Mouse (Mus musculus) heart, postnatal 0 days (tissue): ENCODE measurements at regions not wholly inside any gene's neighbourhood (a gene's known extent, or its start where the extent isn't known, plus 50 kb on each side); places are given as distances from the start of the nearest gene placed in this dataset.

Experiments used
- ATAC-seq: fragments of 200-750 bp; cut with Nextera tagmentation; 2 replicates; pipeline ENCODE4 v1.8.0; 2017; ENCODE audit warnings: low read depth, moderate number of reproducible peaks, moderate library complexity; ENCODE audit not compliant: insufficient read depth
- DNase-seq: peaks from one replicate; pipeline ENCODE4 v3.0.0-alpha.2; 2016; ENCODE audit warnings: low spot score
- H3K27ac ChIP-seq: fragments of 300-500 bp; sonication (generic); 2 replicates; pipeline ENCODE4 v1.5.1; 2014; ENCODE audit warnings: low read depth, mild to moderate bottlenecking
- H3K27me3 ChIP-seq: fragments of 300-500 bp; sonication (generic); 2 replicates; pipeline ENCODE4 v1.6.1; 2014; ENCODE audit warnings: low read length, mixed read lengths; ENCODE audit not compliant: control insufficient read depth, insufficient read depth
- H3K36me3 ChIP-seq: fragments of 300-500 bp; sonication (generic); replicated peaks from 2 replicates; pipeline ENCODE4 v1.6.1; 2014; ENCODE audit warnings: low read length, mixed read lengths; ENCODE audit not compliant: control insufficient read depth, insufficient read depth
- H3K4me1 ChIP-seq: fragments of 300-500 bp; sonication (generic); 2 replicates; pipeline ENCODE4 v1.6.1; 2014; ENCODE audit warnings: antibody characterized with exemption; ENCODE audit not compliant: control insufficient read depth, insufficient read depth
- H3K4me2 ChIP-seq: fragments of 300-500 bp; sonication (generic); 2 replicates; pipeline ENCODE4 v1.6.1; 2014; ENCODE audit warnings: low read depth, mild to moderate bottlenecking, low read length, moderate library complexity
- H3K4me3 ChIP-seq: fragments of 300-500 bp; sonication (generic); 2 replicates; pipeline ENCODE4 v1.5.1; 2014; ENCODE audit warnings: low read depth, low read length
- H3K9ac ChIP-seq: fragments of 300-500 bp; sonication (generic); replicated peaks from 2 replicates; pipeline ENCODE4 v1.6.1; 2014; ENCODE audit warnings: low read depth, low read length, mixed read lengths
- H3K9me3 ChIP-seq: fragments of 300-500 bp; sonication (generic); replicated peaks from 2 replicates; pipeline ENCODE4 v1.6.1; 2016; ENCODE audit warnings: low read length; ENCODE audit not compliant: control insufficient read depth
- CTCF ChIP-seq: IDR thresholded peaks from 2 replicates; pipeline ENCODE4 v1.5.1; 2016; ENCODE audit warnings: antibody characterized with exemption, control low read depth, low read depth
- EP300 ChIP-seq: IDR thresholded peaks from 2 replicates; pipeline ENCODE4 v1.6.1; 2016; ENCODE audit warnings: antibody characterized with exemption, low read depth
- WGBS: fragments of 180-500 bp; shearing (Covaris S2); extraction: QIAGEN DNeasy Blood & Tissue Kit; methylation state at CpG from one replicate; pipeline ENCODE4 v1.1.7; 2014; 5-methylcytosine and 5-hydroxymethylcytosine counted together

DNA sequence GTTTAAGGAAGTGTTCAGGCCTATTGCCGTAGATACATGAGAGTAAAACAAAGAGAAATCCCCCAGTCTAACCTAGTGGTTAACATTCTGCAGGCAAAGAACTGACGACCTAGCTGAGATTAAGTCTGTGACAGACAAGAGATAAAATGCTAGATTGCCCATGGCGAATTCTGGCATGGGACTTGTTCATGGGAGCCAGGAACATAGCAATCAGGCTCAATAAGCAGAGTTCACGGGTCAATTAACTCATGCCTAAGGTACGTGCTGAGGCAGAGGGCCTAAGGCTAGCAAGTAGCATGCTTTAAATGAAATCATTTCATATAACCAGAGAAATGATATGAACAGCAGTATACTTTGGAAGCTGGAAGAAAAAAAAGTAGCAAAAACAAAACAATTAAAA lies 1119.2 kb upstream of the Adgrl2 start:
- H3K4me1 ChIP-seq = no peaks in the 10 kb centered on the region
- DNase-seq (no peak), ATAC-seq (no peak)
- TF ChIP-seq CTCF (no peak), EP300 (no peak)
- WGBS = 63% methylated on average over 5 of the region's 5 CpGs
- no peaks in the 10 kb centered on the region for H3K36me3 ChIP-seq
- no peak overlapping the region for H3K4me3 ChIP-seq
- H3K27me3 ChIP-seq = no peaks in the 10 kb centered on the region
- H3K9me3 ChIP-seq = no peaks in the 10 kb centered on the region
- no peak overlapping the region for H3K9ac ChIP-seq
- H3K4me2 ChIP-seq = no peak overlapping the region
- H3K27ac ChIP-seq = no peak overlapping the region

DNA sequence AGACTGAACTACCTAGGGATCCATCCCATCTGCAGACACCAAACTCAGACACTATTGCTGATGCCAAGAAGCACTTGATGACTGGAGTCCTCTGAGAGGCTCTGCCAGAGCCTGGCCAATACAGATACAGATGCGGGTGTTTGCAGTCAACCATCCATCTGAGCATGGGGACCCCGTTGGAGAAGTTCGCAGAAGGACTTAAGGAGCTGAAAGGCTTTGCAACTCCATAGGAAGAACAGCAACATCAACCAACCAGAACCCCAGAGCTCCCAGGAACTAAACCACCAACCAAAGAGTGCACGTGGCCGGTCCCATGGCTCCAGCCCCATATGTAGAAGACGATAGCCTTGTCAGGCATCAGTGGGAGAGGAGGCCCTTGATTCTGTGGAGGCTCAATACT lies 1121.9 kb upstream of the Adgrl2 start:
- H3K4me3 ChIP-seq = no peak overlapping the region
- H3K27ac ChIP-seq = no peak overlapping the region
- no peaks in the 10 kb centered on the region for H3K27me3 ChIP-seq
- H3K9ac ChIP-seq = no peak overlapping the region
- 92% methylated on average over 6 of the region's 6 CpGs for WGBS
- DNase-seq = no peak
- H3K4me1 ChIP-seq = no peaks in the 10 kb centered on the region
- no peaks in the 10 kb centered on the region for H3K9me3 ChIP-seq
- no peaks in the 10 kb centered on the region for H3K36me3 ChIP-seq
- ATAC-seq = no peak
- H3K4me2 ChIP-seq = no peak overlapping the region
- TF ChIP-seq CTCF = no peak
- TF ChIP-seq EP300 = no peak

DNA sequence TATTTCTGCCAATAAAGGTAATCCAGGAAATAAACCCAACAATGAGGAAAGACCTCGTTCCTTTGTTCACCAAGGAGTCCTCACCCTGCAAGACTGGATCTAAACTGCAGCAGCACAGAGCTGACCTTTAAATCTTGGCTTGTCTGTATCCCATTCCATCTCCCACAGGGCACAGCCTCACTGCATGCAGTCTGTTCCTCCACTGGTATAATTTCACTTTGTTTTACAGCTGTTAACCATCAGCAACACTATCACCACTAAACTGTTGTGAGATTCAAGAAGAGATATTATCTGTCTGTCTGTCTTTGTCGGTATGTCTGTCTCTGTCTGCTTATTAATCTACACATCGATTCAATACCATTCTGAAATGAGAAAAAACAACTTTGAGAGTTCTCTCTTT lies 1129.5 kb upstream of the Adgrl2 start:
- Histone ChIP-seq H3K9me3 (no peaks in the 10 kb centered on the region), H3K4me3 (no peak overlapping the region), H3K27ac (no peak overlapping the region), H3K27me3 (no peaks in the 10 kb centered on the region), H3K4me2 (no peak overlapping the region), H3K4me1 (no peaks in the 10 kb centered on the region), H3K9ac (no peak overlapping the region), H3K36me3 (no peaks in the 10 kb centered on the region)
- DNase-seq (no peak), ATAC-seq (no peak)
- no peak for TF ChIP-seq EP300
- TF ChIP-seq CTCF = no peak
- 65% methylated on average over 3 of the region's 3 CpGs for WGBS

DNA sequence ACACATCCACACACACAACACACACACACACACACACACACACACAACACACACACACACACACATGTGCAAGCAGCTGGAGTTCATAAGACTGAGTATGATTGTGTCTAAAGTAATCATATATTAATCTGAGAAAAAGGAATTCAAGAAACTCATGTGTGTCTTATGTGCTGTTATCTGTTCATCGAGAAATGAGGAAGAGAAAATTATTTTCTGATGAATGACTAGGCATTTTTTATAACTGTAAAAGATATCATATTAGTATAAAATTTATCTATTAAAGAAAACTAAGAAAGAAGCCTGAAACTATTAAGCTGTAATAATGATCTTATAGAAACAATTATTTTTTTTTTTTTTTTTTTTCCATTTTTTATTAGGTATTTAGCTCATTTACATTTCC lies 1156.3 kb upstream of the Adgrl2 start:
- Histone ChIP-seq H3K27me3 (no peaks in the 10 kb centered on the region), H3K4me3 (no peak overlapping the region), H3K27ac (no peak overlapping the region), H3K4me1 (no peaks in the 10 kb centered on the region), H3K36me3 (no peaks in the 10 kb centered on the region), H3K9me3 (no peaks in the 10 kb centered on the region), H3K4me2 (no peak overlapping the region), H3K9ac (no peak overlapping the region)
- 78% methylated on average over 1 of the region's 1 CpGs for WGBS
- DNase-seq (no peak), ATAC-seq (no peak)
- TF ChIP-seq EP300 (no peak), CTCF (no peak)

DNA sequence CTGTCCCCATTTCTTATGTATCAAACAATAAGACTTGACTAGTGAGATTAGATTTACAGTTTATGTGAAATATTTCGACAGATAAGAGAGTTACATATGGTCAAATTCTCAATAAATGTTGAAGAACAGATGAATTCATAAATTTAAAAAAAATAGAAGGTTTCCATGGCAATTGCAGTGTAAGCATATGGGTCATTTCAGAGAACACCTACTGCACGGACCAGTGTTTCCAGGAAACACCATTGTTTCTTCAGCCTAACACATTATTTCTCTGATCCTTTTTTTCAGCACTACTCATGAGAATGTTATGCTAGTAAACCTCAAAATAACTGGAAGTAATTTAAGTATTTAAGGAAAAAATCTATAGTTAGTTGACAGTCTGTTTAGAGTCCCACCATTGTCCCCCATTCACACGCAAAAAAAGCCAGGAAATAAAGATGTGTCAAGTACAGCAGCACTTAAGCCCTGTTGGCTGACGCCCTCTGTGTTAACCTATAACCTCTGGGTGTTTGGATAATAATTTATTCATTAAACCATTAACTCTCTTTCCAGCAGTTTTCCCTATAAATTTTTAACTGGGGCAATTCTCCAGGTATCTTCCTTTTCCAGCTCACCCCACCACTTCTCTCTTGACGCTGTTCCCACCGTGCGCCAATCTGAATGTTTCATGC lies 1160.9 kb upstream of the Adgrl2 start:
- 77% methylated on average over 7 of the region's 7 CpGs for WGBS
- no peak for ATAC-seq
- no peaks in the 10 kb centered on the region for H3K4me1 ChIP-seq
- no peak overlapping the region for H3K4me3 ChIP-seq
- TF ChIP-seq EP300 (no peak), CTCF (no peak)
- no peak for DNase-seq
- H3K4me2 ChIP-seq = no peak overlapping the region
- H3K9ac ChIP-seq = no peak overlapping the region
- H3K9me3 ChIP-seq = no peaks in the 10 kb centered on the region
- no peaks in the 10 kb centered on the region for H3K27me3 ChIP-seq
- H3K27ac ChIP-seq = no peak overlapping the region
- no peaks in the 10 kb centered on the region for H3K36me3 ChIP-seq

DNA sequence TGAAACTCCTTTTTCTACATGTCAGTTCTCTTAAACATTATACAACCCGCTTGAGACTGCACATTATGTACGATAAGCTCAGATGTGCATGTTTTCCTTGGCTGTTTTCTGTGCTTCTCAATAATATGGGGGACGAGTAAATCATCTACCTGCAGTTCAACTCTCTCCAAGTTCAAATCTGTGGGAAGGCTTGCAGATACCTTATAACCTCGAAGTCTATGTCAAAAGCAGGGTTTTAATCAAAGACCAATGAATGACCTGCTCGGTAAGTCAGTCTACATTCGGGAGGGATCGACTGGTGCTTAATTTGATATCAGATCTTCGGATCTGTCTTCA lies 1161.4 kb upstream of the Adgrl2 start:
- no peaks in the 10 kb centered on the region for H3K36me3 ChIP-seq
- no peak for DNase-seq
- ATAC-seq = no peak
- H3K4me1 ChIP-seq = no peaks in the 10 kb centered on the region
- no peaks in the 10 kb centered on the region for H3K9me3 ChIP-seq
- TF ChIP-seq CTCF (no peak), EP300 (no peak)
- H3K4me2 ChIP-seq = no peak overlapping the region
- no peaks in the 10 kb centered on the region for H3K27me3 ChIP-seq
- no peak overlapping the region for H3K4me3 ChIP-seq
- H3K27ac ChIP-seq = no peak overlapping the region
- no peak overlapping the region for H3K9ac ChIP-seq
- WGBS = 76% methylated on average over 8 of the region's 8 CpGs
